Mouse (Mus musculus) spleen, postnatal 4 days (tissue): ENCODE measurements around the gene Pcsk6.
A peak's percentile ranks its signal among the peaks of the same experiment; 100 is the strongest.
"Not testable (repeated sequence)": the region's sequence is repeated elsewhere in the genome, so short reads cannot be mapped to it uniquely, and the experiment has no call there.

ENCODE experiments used
- DNase-seq, 2 experiments: peaks; one replicate each; pipeline ENCODE4 v3.0.0; 2022; ENCODE audit warnings: low spot score in 2 of 2

Pcsk6 gene

GRCm38 (mm10) chr7:65861591-65862472, at the start of gene Pcsk6:
TSS of gene Pcsk6 (plus strand) at chr7:65861734.
- peak; percentile 41 to 70 for DNase-seq

GRCm38 (mm10) chr7:65813611-65814212, 47.8 kb upstream of the Pcsk6 start:
- DNase-seq = no peak

GRCm38 (mm10) chr7:65817564-65817963, 44.0 kb upstream of the Pcsk6 start:
- no peak for DNase-seq

GRCm38 (mm10) chr7:65820391-65820790, 41.1 kb upstream of the Pcsk6 start:
- no peak for DNase-seq

GRCm38 (mm10) chr7:65821901-65822300, 39.6 kb upstream of the Pcsk6 start:
- not testable (repeated sequence) for DNase-seq

- DNase-seq = no peak
These were observed 38.9 kb upstream of the Pcsk6 start for GRCm38 (mm10) chr7:65822506-65823119.

- DNase-seq = no peak
These were observed 21.8 kb upstream of the Pcsk6 start for GRCm38 (mm10) chr7:65839756-65840155.

- DNase-seq = no peak
These were observed 18.3 kb upstream of the Pcsk6 start for GRCm38 (mm10) chr7:65843210-65843609.

- DNase-seq = no peak
These were observed 553 bp upstream of the Pcsk6 start for GRCm38 (mm10) chr7:65860981-65861380.

- DNase-seq = no peak
These were observed 1.1 kb downstream of the Pcsk6 start for GRCm38 (mm10) chr7:65862473-65863176.

GRCm38 (mm10) chr7:65869173-65869572, 7.6 kb downstream of the Pcsk6 start:
- no peak for DNase-seq

- no peak for DNase-seq
These were observed 8.3 kb downstream of the Pcsk6 start for GRCm38 (mm10) chr7:65869794-65870193.

- DNase-seq = no peak
These were observed 8.7 kb downstream of the Pcsk6 start for GRCm38 (mm10) chr7:65870227-65870626.

- DNase-seq = no peak
These were observed 9.5 kb downstream of the Pcsk6 start for GRCm38 (mm10) chr7:65870928-65871580.

- DNase-seq = no peak
These were observed 10.3 kb downstream of the Pcsk6 start for GRCm38 (mm10) chr7:65871851-65872250.

- DNase-seq = no peak
These were observed 11.8 kb downstream of the Pcsk6 start for GRCm38 (mm10) chr7:65873176-65873845.

GRCm38 (mm10) chr7:65873902-65874301, 12.4 kb downstream of the Pcsk6 start:
- no peak for DNase-seq

- no peak for DNase-seq
These were observed 15.1 kb downstream of the Pcsk6 start for GRCm38 (mm10) chr7:65876596-65876995.

GRCm38 (mm10) chr7:65878234-65878633, 16.7 kb downstream of the Pcsk6 start:
- no peak for DNase-seq

- no peak for DNase-seq
These were observed 17.8 kb downstream of the Pcsk6 start for GRCm38 (mm10) chr7:65879330-65879729.
